Mouse (Mus musculus) regulatory T cell (primary cell): ENCODE data around the gene Adam11.

Experiments used
- in situ Hi-C: fragments of 300-600 bp; cut with MboI, MseI; formaldehyde crosslinking; loops from one replicate; pipeline ENCODE4 v1.15.1; 2025; ENCODE audit warnings: high pct_unique_total_duplicates

The Adam11 gene

DNA sequence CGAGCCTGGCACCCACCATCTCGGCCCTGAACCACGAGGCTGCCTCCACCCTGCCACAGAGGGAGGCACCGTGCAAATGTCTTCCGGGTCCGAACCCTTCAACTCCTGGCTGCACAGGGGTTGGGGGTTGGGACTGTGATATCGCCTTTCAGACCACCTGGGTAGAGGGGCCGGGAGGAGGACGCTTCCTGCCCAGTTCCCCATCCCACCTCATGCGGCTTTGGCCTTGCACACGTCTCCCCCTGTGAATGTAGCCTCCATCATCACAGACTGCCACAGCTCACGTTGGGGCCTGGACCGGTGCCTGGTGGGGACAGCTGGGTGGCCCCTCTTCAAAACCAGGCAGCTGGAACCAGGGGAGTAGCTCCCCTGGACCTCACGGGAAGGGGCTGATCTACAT lies 16.9 kb downstream of the Adam11 start:
- in situ Hi-C loops: loop anchor here (5.0 kb wide), 1 partner anchor 89 kb away; no protein-coding TSS in a partner anchor

DNA sequence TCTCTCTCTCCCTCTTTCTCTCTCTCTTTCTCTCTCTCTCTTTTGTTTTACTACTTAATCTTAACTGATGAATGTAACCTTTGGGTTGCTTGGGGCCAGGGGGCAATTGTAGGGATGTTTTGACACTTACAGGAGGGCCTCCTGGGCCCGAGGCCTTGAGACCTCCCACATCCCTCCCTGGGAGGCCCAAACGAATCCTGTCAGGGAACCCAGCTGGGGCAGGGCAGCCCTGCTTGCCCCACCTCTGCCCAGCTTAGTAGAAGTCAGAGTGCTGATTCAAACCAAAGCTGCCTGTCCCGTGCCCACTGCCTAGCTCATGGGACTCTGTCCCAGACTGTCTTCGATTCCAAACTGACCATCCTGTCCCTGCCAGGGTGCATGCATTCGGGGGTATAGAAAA lies 17.4 kb downstream of the Adam11 start:
- in situ Hi-C loops: loop anchor here (5.0 kb wide), 1 partner anchor 89 kb away; no protein-coding TSS in a partner anchor

DNA sequence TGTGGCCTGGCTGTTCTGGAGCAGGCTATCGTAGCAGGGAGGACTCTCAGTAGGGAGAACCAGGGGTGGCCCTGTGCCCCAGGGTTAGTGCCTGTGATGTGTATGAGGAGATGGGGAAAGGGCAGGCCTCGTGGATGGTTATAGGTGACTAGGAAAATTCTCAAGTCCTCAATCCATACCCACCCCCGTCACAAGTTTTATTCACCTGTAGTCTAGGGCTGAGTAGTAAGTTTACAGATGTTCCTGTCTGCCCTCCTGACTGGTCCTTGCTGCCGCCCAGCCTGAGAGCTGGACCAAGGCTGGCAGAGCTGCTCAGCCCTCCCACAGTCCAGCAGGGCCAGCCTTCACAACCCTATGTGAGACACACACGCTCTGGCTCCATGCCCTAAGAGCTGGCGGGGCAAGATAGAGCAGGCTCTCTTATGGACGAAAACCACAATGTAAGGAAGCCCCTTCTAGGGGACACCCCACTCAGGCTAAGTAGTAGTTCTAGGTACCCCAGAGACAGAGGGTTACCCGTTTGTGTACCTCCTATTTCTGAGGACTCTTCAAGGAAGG lies 17.9 kb downstream of the Adam11 start:
- in situ Hi-C loops: loop anchor here (5.0 kb wide), 1 partner anchor 88 kb away; no protein-coding TSS in a partner anchor

DNA sequence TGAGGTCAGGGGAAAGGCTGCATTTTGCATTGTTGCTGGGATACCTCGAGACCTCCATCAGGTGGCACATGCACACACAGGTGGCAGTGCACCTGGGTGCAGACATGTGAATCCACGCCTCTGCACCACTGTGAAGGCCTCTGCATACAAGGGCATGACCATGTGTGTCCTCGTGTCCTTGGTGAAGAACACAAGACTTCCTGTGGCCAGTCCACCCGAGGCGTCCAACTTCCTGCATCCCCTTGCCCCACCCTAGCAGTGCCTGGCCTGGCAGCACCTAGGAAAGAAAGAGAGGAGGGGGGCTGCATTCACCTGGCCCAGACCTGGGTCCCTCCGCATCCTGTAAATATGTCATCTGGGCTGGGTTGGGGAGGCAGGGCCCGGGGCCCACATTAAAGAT lies 18.6 kb downstream of the Adam11 start:
- in situ Hi-C loops: loop anchor here (5.0 kb wide), 1 partner anchor 87 kb away; no protein-coding TSS in a partner anchor

DNA sequence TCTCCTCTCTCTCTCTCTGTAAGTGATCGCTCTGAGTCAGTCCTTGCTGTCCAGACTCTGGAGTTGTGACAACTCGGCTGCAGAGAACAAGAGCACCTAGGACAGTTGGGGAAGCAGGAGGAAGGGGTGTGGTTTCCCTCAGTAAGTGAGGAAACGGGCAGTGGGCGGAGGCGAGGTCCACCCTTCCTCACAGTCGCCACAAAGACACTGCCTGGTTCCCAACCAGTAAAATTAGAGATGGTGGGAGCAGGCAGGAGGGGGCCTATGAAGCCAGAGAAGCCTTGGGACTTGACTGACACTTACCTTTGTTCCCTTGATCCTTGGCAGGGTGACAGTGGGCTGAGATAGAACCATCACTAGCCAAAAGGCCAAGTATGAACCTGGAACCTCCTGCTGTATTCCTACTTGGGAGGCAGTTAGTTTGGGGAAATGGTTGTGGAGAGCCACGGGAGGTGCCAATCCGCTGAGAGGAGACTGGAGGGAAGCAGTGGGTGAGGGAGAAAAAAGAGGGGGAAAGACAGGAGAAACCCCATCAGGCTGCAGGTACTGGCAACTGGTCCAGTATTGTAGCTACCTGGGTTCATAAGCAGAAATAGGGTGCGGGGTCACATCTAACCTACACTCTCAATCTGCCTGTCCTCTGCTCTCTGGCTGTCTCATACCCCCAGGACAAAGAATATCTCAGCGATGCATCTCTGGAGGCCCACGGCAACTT lies 19.2 kb downstream of the Adam11 start:
- in situ Hi-C loops: no loop called here

DNA sequence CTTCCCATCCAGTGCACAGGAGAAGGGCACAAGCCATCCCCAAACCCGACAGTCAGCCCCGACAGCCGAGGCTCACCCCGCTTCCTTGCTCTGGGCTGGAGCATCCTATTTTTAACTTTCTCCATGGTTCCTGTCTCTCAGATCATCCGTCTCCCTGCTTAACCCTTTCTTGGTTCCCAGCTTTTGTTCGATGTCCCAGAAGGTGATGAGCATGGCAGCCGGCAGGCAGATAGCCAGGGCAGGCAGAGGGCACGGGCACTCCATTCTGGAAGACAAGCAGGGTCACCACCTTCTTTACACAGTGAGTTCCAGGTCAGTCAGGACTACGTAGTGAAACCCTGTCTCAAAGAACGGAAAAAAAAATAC lies 19.7 kb downstream of the Adam11 start:
- in situ Hi-C loops: no loop called here

DNA sequence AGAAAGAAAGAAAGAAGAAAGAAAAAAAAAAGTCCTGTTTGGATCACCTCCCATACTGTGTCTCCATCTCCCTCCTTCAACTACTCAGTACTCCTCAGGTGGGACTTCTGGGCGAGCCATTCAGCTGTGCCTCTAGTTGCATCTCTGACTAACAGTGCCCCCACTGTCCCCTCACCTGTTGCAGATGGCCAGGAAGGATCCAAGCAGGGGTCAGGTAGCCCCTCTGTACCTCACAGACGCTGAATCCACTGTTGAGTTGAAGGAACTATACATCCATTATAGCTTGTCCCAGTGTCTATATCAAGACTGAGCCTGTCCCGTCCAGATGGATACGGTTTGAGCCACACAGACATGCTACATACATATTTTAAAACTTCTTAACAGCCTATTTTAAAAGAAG lies 20.3 kb downstream of the Adam11 start:
- in situ Hi-C loops: no loop called here

DNA sequence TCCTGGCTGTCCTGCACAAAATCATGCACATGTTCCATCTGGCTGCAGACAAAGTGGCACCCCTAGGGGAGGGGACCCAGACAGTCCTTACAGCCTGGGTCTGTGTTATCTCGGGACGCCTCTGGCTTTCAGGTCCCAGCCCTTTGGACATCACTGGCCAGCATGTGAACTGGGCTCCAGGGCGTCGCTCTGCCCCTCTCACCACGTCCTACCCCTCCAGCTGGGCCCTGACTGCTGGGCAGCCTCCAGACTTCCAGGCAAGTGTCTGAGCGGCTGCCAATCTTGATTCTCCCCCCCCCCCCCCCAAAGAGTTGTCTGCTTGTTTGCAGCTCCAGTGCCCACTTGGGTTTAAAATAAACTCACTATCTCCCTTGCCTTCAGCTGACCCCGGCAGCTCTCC lies 22.2 kb downstream of the Adam11 start:
- in situ Hi-C loops: no loop called here

DNA sequence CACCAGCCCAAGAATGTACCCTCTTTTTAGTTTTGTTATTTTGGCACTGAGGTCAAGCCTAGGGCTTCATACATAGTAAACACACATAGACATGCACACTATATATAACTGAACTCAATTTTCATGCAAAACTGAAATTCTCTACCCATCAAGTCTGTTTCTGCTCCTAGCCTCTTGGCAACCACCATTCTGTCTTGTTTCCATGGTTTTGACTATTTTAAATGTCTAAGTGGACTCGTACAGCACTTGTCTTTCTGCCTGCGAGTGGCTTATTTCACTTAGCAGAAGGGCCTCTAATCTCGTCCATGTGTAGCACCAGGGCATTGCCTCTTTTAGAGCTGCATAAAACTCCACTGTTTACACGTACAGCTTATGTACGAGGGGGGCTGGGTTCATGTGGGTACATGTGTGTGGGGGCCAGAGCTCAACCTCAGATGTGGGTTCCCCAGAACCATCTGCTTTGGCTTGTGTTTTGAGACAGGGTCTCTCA lies 26.5 kb downstream of the Adam11 start:
- in situ Hi-C loops: no loop called here

DNA sequence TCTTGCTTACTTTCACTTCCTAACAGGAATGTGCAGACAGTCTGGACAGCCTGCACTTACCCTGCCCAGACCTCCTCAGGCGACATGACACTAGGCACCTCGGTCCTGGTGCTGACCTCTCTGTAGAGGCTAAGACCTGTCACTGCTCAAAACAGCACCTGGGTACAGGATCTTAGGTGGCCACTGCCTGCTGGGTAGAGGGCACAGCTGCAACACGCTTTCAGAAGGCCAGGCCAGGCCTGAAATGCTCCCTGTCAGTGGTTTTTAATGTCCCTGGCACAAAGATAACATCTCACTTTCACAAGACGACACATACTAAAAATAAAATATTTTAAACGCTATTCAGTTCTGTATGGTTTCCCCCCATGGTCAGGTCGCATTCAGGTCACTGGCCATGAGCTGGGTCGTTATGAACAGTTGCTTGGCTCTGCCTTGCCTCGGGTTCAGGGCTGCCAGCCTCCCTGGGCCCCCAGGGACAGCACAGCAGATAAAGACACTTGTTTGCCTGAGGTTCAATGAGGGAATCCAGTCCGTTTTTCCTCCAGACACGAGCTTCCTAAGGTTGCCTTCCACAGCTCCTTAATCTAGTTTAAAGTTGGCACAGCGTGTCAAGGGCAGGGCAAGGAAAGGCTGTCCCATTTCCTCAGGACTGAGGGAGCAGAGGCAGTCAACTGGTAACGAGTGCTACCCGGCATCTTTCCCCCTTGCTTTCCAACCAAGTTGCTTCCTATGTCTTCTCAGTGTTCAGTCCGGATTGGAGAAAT lies 30.6 kb downstream of the Adam11 start:
- in situ Hi-C loops: no loop called here

DNA sequence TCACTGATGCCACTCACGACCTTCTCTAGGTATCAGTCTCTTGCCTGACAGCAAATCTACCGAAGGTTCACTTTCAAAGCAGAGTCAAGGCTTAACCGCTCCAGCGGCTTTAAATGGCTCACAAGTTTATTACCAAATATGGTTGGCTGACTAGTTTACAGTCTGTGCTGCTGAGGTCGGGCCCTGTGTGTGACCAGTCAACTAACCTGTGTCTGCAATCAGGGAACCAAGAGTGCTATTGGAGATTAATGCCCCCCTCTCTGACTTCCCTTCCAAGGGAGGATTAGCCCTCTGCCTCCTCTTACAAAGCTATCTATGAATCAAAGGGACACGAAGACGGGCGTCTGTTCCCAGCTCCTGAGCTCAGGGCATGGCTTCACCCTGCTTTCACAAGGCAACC lies 32.9 kb downstream of the Adam11 start:
- in situ Hi-C loops: no loop called here

DNA sequence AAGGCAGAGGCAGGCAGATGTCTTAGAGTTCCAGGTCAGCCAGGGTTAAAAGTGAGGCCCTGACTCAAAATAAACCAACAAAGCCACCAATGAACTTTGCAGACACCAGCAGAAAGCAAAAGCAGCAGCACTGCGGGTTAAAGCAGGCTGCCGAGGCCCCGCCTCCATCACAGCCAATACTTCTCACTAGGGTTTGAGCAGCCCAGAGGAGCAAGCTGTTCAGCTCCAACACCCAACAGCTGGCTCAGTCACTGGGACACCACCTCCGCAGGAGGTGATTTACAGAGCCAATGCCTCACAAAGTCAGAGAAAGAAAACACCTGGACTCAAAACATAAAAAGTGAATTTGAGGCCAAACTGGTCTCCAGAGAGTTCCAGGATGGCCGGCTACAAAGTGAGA lies 42.2 kb downstream of the Adam11 start:
- in situ Hi-C loops: no loop called here

DNA sequence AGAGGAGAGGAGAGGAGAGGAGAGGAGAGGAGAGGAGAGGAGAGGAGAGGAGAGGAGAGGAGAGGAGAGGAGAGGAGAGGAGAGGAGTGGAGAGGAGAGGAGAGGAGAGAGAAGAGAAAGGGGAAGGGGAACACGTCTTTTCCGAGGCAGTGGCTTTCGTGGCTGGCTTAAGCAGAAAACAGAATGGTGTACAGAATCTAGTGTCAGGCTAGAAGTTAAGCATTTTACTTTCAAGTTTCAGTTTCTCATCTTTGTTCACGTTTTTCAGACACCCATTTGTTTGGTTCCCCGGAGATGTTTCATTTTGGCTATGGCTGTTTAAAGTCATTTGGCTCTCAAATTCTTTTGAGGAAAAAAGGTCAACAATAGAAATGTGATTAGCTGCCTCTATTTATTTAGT lies 47.0 kb downstream of the Adam11 start:
- in situ Hi-C loops: no loop called here

DNA sequence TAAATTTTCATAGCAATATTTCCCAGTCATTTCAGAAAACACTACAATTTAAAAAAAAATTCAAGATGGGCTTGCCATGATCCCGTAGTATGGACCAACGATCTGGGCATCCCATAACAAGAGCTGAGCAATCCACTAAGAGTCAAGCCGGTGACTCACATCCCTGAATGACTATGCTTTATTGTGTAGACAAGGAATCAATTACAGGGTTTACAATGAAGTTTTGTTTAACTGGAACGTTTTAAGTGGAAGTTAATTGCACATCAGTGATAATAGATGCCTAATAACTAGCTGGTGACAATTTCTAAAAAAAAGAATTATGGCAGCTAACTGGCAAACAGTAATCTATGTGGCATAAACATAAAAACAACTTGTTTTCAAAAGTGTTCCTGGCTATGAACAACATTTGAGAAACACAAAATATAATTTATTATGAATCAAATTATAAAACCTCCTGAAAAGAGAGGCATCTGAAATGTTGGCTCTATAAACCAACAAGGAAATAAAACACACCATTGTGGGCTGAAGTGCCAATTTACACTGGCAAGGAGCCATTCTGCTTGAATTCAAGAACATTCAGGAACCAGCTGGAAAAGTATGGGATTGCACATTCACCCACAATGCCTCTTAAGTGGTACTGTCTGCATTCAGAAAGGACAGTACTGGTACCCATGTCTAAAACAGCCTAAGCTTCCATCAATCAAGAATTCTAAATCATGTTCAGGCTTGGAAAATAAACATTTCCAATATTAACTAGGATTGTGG lies 49.7 kb downstream of the Adam11 start:
- in situ Hi-C loops: no loop called here

DNA sequence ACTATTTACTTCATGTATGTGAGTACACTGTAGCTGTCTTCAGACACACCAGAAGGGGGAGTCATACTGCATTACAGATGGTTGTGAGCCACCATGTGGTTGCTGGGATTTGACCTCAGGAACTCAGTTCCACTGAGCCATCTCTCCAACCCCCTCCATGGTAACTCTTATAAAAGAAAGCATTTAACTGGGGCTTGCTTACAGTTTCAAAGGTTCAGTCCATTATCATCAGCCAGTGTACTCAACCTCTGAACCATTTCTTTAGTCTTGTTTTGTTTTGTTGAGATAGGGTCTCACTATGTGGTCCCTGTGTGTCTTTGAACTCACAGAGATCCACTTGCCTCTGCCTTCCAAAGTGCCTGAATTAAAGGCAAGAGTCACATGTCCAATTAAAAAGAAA lies 53.6 kb downstream of the Adam11 start:
- in situ Hi-C loops: no loop called here

DNA sequence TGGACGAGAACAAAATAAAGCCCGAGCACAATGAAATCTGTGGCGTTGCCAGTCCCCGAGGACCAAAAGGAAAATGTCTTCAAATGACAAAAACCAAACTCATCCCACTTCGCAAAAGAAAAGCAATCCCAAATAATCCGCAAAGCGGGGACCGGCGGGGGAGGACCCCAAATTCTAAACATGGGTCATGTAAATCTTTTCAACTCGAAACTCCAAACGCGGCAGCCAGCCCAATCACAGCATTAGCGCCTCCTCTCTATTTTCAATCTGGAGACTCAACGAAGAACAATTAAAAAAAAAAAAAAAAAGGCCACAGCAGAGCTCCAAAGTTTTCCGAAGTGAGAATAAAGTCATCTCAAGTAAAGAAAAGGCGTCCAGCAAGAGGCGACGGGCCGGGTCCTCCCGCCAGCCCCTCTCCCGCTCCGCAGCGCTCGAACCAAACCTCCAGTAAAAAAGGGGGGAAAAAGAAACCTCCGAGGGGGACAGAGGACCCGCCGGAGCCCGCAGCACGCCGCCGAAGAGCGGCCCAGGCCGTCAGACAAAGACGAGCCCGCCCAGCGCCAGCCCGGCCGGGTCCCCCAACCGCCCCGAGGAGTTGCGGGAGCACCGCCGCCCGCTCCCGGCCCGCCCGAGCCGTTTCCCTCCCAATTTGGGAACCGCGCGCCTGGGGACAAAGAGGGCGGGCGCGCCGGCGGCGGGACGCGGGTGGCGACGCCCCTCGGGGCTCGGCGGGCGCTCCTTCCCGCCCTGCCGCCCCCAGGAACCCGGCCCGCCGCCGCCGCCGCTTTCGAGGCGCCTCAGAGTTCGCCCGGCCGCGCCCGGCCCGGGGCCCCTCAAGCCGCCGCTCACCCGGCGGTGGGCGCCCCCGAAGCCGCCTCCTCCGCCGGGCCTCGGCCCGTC lies 57.1 kb downstream of the Adam11 start:
- in situ Hi-C loops: no loop called here

DNA sequence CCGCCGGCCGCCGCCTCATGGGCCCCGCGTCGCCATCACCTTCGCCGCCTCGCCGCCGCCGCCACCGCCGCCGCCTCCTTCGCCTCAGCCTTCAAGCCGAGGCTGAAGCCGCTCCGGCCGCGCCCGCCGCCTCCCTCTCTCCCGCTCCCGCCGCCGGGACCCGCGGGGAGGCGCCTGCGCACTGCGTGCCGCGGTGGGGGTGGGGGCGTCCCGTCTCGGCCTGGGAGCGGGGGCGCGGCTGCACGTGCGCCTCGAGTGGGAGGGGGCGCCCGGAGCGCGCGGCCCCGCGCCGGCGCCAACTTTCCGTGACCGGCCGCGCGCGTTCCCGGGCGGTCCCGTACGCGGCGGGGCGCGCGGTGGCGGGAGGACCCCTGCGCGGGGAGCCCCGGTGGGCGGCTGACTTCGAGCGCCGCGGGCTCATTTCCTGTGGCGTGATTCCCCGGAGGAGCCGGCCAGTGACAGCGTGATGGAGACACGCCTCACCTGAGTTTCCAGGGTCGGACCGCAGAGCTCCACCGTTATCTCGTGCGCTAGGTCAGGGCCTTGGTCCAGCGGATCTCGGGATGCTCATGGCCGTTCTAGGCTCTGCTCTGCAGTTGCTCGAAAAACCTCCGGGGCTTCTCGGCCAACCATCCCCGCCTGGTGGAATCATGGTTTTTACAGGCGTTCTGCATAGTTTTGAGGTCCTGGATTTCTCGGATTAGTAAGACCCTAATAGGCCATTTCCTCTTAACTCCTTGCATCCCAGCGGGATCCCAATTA lies 58.0 kb downstream of the Adam11 start, which contains the start of gene Gjc1:
TSS of gene Gjc1 (minus strand) at position 680 of the 762 bp plus-strand sequence.
- in situ Hi-C loops: no loop called here

DNA sequence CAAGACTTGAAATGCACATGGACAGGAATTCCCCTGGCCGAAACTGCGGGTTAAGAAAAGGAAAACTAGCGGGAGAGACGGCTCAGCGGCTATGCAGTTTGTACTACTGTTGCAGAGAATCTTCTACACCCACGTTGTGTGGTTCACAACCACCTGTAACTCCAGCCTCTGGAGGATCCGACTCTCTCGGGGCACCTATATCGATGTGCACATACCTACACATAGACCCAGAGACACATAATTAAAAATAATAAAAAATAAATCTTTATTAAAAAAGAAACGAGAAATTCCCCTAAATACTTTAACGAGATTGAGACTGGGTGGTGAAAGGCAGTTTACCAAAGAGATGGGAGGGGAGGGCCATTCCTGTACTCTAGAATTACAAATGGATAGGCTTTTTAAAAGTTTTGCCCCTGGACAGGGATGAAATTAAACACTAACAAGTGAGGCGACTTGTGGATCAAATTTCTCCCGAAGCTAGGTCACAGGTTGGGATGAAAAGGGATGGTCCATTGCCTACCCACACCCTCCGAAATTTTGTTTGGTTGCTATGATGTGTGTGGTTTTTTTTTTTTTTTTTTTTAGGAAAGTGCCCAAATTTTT lies 58.6 kb downstream of the Adam11 start:
- in situ Hi-C loops: no loop called here

DNA sequence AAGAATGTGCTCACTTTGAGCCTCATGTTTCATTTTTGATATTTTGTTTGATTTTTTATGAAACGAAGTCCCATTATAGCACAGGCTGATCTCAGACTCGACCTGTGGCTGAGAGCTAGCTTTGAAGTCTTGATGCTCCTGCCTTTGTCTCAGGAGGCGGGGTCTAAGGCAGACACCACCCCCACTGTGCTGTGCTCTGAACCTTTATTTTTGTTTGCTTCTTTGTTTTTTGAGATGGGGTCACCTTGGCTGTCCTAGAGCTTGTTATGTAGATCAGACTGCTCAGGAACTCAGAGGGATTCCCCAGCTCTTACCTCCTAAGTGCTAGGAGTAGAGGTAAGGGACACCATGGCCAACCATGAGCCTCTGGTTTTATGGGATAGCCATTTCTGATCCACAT lies 59.2 kb downstream of the Adam11 start:
- in situ Hi-C loops: no loop called here

DNA sequence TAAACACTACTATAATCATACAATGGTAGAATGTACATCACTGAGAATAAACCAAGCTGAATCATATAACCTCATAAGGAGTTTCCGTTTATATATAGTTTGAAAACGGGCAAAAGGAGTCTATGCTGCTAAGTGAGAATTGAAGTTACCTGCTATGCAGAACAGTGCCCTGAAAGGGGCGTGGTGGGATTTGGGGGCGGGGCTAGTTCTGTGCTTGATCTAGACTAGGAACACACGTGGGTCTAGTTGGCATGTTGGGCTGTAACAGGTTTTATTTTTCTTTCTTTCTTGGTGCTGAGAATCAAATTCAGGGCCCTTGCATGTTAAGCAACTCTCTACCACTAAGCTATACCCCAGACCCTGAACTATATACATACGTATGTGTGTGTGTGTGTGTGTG lies 60.0 kb downstream of the Adam11 start:
- in situ Hi-C loops: no loop called here
